Mouse (Mus musculus) c-Kit-positive CD71-negative TER-119-negative erythroid progenitor cells, embryonic 14.5 days (primary cell): ENCODE measurements around the gene Frat1.
"Not testable (repeated sequence)": the region's sequence is repeated elsewhere in the genome, so short reads cannot be mapped to it uniquely, and the experiment has no call there.

Experiments
- DNase-seq: peaks from one replicate; pipeline ENCODE4 v3.0.0-alpha.2; 2013; ENCODE audit warnings: low read depth

Frat1 gene

DNA sequence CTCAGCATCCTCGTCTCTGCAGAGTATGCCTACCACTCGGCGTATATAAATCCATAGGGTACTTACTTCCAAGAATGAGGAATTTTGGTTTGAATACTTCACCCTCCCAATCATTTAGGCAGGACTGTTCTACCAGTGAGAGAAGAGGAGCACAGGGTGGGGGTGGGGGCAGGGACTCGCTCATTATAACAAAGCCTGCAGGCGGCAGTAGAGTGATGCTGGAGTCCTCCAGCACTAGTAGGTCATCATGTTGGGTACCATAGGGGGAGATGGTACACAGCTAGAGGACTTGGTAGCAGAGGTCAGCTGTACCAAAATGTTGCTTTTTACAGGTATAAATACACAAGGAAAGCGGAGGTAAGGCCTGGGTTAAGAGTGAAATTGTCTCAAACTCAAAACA, 14.6 kb downstream of the Frat1 start:
- no peak for DNase-seq

- no peak for DNase-seq
These were observed 16.8 kb downstream of the Frat1 start for GRCm38 (mm10) chr19:41846366-41847090.

DNA sequence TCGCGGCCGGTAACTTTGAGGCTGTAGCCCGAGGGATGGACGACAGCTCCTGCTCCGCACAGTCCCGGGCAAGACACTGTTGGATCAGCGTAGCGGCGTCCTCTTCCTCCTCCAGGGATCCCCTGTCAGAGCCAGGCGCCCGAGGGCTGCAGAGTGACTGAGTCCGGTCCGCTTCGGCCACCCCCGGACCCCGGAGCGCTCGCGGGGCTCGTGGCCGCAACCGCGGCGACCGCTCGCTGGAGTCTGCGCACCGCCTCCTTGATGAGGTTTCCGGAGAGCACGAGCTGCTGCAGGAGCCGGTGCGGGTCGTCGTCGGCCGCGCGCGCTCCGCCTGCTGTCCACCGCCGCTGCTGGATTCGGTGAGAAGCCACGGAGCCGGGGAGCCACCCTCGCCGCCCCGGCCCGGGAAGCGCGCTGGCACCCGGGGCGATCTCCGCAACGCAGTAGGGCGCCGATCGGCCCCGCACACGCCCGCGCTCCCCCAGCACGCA, 17.4 kb downstream of the Frat1 start:
- no peak for DNase-seq

DNA sequence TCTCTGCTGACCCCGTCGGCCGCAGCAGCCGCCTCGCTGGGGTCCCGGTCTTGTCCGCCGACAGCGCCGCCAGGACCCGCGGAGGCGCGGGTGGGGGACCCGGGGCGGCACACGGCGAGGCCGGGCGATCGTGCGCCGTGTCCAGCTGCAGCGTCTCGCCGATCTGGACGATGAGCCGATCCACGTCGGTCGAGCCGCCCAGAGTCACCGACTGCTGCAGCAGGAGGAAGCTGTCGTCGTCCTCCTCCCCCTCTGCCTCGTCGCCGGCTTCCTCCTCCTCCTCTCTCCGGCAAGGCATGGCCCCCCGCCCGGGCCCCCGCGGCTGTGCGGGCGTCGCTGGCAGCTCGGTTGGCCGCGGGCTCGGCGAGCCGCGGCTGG, 17.8 kb downstream of the Frat1 start:
- not testable (repeated sequence) for DNase-seq

DNA sequence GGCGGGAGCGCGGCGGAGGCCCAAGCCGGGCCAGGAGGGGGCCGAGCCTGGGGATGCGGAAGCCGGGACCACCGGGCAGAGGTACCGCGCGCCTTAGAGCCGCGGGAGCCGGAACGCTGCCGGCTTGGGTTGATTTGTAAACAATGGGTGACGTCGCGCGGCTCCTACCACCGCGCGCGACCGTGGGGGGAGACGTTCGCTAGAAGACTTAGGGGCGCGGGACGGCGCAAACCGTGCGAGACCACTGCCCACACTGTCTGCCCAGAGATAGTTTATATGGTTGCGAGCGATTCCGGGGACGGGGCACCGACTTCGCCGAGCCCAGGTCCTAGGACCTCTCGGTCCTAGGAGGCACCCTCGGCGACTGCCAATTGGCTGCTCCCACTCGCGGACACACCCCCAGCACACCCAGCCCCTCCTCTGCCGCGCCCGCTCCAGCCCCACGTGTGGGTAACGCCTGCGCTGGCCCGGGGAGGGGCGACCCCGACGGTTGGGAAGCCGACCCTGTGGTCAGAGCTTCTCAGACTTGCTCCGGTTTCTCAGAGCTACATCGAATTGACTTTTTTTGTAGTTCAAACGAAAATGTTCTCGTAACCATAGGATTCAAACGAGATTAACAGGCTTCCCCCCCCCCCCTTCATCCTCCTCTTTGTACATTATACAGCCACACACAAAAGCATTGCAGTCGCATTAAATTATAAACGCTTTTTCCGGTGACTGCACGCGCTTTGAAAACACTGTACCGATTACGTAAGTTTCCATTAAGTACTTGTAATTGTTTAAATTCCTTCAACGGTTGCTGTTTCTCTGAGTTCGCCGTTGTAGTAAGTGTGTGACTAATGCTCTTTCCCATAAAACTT, 18.5 kb downstream of the Frat1 start, which contains the start of gene Frat2:
Gene Frat2, minus strand, starts transcription at position 141 of the 860 bp plus-strand sequence.
- DNase-seq = peak; percentile 87

DNA sequence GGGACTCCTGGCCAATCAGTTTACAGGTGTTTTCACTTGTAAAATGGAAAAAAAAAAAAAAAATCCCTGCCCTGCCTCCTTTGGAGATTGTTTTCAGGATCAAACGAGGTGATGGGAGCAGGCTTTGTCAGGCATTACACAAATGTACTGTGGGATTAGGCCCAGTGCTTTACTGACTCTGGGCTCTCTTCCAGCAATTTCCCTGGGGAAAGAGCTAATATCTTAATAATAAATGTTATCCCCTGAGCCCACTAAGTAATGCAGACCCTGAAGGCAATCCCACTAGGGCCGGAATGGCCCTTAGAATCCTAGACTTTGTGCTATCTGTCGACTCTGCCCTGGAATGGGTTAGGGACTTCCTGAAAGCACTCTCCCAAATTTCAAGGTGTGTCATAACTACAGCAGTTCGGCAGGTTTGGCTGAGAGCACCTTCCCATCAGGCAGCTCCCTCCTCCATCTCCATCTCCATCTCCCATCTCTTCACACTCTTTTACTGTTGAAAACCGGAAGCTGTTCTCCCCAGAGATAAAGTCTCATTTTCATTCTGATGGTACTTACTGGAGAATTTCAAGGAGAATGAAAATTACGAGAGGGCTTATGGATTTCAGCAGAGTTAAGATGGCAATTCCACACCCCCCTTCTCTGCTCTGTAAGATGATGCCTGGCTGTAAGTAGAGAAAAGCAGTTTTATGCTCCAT, 20.4 kb downstream of the Frat1 start:
- no peak for DNase-seq

GRCm38 (mm10) chr19:41850719-41851543, 21.2 kb downstream of the Frat1 start:
- no peak for DNase-seq

- no peak for DNase-seq
These were observed 22.7 kb downstream of the Frat1 start for GRCm38 (mm10) chr19:41852423-41852822.

GRCm38 (mm10) chr19:41857086-41857762, 27.5 kb downstream of the Frat1 start:
- DNase-seq = no peak

GRCm38 (mm10) chr19:41857816-41858310, 28.1 kb downstream of the Frat1 start:
- no peak for DNase-seq

DNA sequence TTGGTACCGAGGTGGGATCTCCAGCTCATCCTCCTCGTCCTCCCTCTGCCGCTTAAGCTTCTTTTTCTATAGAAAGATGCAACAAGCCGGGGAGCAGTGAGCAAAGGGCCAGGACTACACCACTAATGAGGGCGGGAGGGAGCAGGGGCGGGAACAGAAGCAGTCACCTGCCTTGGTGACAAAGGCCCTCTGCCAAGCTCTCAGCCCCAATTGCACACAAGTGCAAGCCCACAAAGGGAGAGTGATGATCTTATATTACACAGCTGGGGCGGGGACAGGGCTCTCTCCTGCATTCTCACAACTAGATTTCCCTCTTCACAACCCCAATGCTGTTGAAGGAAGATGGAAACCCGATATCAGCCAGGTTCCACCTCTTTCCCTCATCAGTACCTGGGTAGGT, 36.9 kb downstream of the Frat1 start:
- no peak for DNase-seq

- no peak for DNase-seq
These were observed 39.5 kb downstream of the Frat1 start for GRCm38 (mm10) chr19:41869296-41869695.

DNA sequence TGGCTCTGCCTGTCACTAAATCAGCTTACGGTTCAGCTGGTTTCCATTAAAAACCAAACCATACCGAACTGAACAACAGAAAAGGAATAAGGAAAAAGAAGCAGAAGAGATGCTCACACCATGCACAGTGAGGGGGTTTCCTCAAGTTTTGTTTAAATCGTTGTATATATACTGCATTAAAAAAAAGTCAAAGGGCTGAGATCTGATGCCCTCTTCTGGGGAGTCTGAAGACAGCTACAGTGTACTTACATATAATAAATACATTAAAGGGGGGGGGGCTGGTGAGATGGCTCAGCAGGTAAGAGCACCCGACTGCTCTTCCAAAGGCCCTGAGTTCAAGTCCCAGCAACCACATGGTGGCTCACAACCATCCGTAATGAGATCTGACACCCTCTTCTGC, 40.2 kb downstream of the Frat1 start:
- not testable (repeated sequence) for DNase-seq

GRCm38 (mm10) chr19:41872285-41872684, 42.5 kb downstream of the Frat1 start:
- no peak for DNase-seq

DNA sequence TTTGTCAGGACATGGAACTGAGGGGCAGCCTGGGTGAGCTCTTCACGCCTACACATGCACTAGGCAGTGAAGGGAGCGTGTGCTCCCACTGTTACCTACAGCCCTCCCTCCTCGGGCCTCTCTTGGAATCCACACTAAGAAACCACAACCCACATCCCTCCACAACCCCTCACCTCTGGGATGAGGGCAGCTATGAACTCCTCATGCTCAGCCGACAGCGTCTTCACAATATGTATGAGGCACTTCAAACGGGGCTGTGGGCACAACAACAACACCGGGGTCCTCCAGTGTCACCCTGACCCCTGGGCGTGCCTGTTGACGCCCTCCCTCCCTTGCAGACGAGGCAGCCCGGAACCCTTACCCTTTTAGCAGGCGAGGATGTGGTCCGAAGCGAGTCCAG, 44.6 kb downstream of the Frat1 start:
- no peak for DNase-seq

GRCm38 (mm10) chr19:41881842-41882241, 52.1 kb downstream of the Frat1 start:
- DNase-seq = no peak
